Mouse (Mus musculus) midbrain, embryonic 16.5 days (tissue): ENCODE data around the gene Dvl1. TPM values are rescaled to one million over a fixed set of nuclear protein-coding genes. Genes with fewer than 3 reads are reported as not detected.

Source experiments
- ATAC-seq: fragments of 200-750 bp; cut with Nextera tagmentation; 2 replicates; pipeline ENCODE4 v1.8.0; 2017; ENCODE audit warnings: moderate TSS enrichment
- H3K27ac ChIP-seq: fragments of 300-500 bp; sonication (generic); 2 replicates; pipeline ENCODE4 v1.5.1; 2014; ENCODE audit warnings: mild to moderate bottlenecking, low read length, mixed read lengths
- H3K27me3 ChIP-seq: fragments of 300-500 bp; sonication (generic); 2 replicates; pipeline ENCODE4 v1.6.1; 2014; ENCODE audit warnings: low read depth, low read length, mixed read lengths; ENCODE audit not compliant: control insufficient read depth, insufficient read depth
- H3K36me3 ChIP-seq: fragments of 300-500 bp; sonication (generic); 2 replicates; pipeline ENCODE4 v1.6.1; 2014; ENCODE audit warnings: mild to moderate bottlenecking, low read length, moderate library complexity, mixed read lengths; ENCODE audit not compliant: control insufficient read depth, insufficient read depth
- H3K4me1 ChIP-seq: fragments of 300-500 bp; sonication (generic); 2 replicates; pipeline ENCODE4 v1.6.1; 2014; ENCODE audit warnings: mild to moderate bottlenecking, low read length, mixed read lengths; ENCODE audit not compliant: control insufficient read depth, insufficient read depth
- H3K4me2 ChIP-seq: fragments of 300-500 bp; sonication (generic); 2 replicates; pipeline ENCODE4 v1.6.1; 2014; ENCODE audit warnings: mild to moderate bottlenecking, low read length, mixed read lengths
- H3K4me3 ChIP-seq: fragments of 300-500 bp; sonication (generic); 2 replicates; pipeline ENCODE4 v1.5.1; 2014; ENCODE audit warnings: low read depth, mild to moderate bottlenecking, low read length, moderate library complexity, mixed read lengths
- H3K9ac ChIP-seq: fragments of 300-500 bp; sonication (generic); 2 replicates; pipeline ENCODE4 v1.6.1; 2014; ENCODE audit warnings: low read depth, low read length, mixed read lengths
- H3K9me3 ChIP-seq: fragments of 300-500 bp; sonication (generic); replicated peaks from 2 replicates; pipeline ENCODE4 v1.6.1; 2014; ENCODE audit warnings: mild to moderate bottlenecking, low read length, mixed read lengths; ENCODE audit not compliant: control insufficient read depth, poor library complexity, severe bottlenecking
- WGBS: fragments of 180-500 bp; shearing (Covaris S2); extraction: QIAGEN DNeasy Blood & Tissue Kit; methylation state at CpG from one replicate; pipeline ENCODE4 v1.1.7; 2014; 5-methylcytosine and 5-hydroxymethylcytosine counted together
- polyA plus RNA-seq: library from polyadenylated mRNA; unstranded; fragments of >200 nt; fragmentation: Nextera tagmentation; extraction: Ambion mirVana; gene quantifications from 2 replicates; pipeline ENCODE4 v1.2.1, GENCODE M21; 2015

Gene Dvl1
- polyA plus RNA-seq, 1 experiment from 2014 or later = 10.3 TPM

DNA sequence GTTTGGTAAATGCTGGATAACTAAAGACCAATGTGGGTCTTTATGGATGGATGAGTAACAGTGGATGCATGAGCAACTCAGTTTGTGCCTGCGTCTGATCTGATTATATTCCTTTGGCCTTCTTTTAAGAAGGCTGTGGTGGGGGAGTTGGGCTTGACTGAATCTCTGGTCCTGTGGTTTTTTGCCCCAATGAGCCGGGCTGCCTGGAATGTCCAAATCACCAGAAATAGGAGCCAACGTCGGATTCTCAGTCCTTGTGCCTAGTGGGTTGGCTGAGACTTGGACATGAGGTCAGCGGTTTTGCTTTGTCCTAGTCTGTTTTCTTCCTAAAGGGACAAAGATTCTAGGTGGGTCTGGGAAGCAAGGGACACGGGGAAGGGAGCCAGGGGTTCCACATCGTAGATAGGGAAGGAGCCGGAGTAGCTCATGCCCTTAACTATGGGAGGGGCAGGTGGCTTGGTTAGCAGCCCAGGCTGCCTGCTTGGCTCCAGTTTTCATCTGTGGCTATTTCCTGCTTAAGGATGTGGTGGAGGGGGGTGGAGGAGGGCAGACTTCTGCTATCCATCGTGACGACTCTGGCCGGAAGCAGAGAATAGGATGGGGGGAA is 9.7 kb upstream of the Dvl1 start:
- no peak overlapping the region for H3K4me2 ChIP-seq
- no peak overlapping the region for H3K27ac ChIP-seq
- no peak overlapping the region for H3K4me3 ChIP-seq
- no peaks in the 10 kb centered on the region for H3K9me3 ChIP-seq
- ATAC-seq = no peak
- H3K9ac ChIP-seq = no peak overlapping the region
- no peaks in the 10 kb centered on the region for H3K36me3 ChIP-seq
- 80% methylated on average over 11 of the region's 11 CpGs for WGBS
- H3K4me1 ChIP-seq = peaks cover 19% of the 10 kb centered on the region
- peaks cover 14% of the 10 kb centered on the region for H3K27me3 ChIP-seq

DNA sequence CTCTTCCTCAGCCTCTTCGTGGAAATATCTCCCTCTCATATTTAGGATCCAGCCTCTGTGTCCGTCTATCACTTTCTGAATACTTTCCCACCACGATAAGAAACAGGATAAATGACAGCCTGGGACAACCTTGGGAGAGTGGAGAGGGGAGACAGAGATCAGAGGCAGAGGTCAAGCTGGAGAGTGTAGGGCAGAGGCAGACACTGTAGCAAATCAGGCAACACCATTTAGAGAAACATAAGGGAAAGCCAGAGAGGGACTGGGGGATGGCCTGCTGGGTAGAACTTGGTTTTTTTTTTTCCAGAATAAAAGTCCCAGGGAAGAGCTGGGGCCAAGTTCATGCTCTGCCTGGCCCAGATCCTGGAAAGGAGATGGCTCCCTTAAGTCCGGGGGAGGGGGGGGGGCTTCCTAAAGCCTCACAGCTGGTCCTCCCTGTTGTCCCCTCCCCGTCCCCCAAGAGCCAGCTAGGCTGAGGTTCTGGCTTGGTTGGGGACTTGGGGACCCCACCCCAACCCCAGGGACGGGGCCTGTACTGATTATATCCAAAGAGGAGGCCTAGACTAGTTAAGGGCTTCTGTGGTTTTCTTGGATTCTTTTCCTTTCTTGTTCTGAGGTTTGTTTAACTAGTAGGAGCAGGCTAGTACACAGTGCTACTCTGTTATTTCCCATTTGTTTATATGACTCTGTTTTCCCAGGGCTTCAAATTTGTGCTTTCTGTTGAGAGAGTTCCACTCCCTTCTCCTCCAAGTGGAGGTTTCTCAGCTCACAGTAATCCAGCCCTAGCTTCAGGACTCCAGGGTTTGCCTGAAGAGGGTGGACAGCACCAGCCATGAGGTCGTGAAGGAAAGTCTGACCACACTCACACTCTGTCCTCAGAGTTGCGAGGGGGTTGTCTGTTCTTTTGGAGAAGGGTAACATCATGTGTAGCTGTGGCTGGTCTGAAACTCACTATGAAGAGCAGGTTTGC is 8.7 kb upstream of the Dvl1 start:
- no peak overlapping the region for H3K4me2 ChIP-seq
- H3K4me3 ChIP-seq = no peak overlapping the region
- WGBS = 65% methylated on average over 8 of the region's 8 CpGs
- H3K27ac ChIP-seq = no peak overlapping the region
- H3K9me3 ChIP-seq = no peaks in the 10 kb centered on the region
- peaks cover 14% of the 10 kb centered on the region for H3K27me3 ChIP-seq
- no peak for ATAC-seq
- peaks cover 12% of the 10 kb centered on the region for H3K4me1 ChIP-seq
- H3K9ac ChIP-seq = no peak overlapping the region
- no peaks in the 10 kb centered on the region for H3K36me3 ChIP-seq

DNA sequence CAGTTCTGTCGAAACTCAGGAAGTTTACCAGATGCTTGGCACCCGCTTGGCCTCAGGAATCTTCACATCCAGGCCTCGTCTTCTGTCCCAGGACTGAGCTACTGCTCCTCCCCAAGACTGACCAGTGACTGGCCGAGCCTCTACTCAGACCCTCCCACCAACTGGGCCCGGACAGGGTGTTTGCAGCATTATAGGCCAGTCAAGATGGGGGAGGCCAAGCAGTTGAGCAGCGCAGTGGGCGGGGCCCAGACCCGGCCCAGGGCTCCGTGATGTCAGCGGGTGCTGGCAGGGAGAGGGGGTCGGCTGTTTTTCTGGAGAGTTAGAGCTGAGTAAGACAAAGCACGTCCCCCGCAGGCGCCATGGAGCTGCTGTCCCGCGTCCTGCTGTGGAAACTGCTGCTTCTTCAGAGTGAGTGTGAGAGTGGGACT is 7.7 kb upstream of the Dvl1 start, which contains the start of gene Mxra8:
TSS of gene Mxra8 (plus strand) at position 198 of the 428 bp plus-strand sequence.
- H3K36me3 ChIP-seq = no peaks in the 10 kb centered on the region
- WGBS = 4% methylated on average over 16 of the region's 16 CpGs
- no peak within 1 kb of the TSS for H3K9ac ChIP-seq
- H3K4me1 ChIP-seq = peaks cover 7% of the 10 kb centered on the region
- H3K9me3 ChIP-seq = no peaks in the 10 kb centered on the region
- H3K27me3 ChIP-seq = peaks cover 14% of the 10 kb centered on the region
- ATAC-seq = peak; percentile 74; the same call in 1 of the 2 replicates
- H3K27ac ChIP-seq = peak within 1 kb of the TSS; percentile 31; the same call in 1 of the 2 replicates
- H3K4me2 ChIP-seq = peak within 1 kb of the TSS; percentile 53
- peak within 1 kb of the TSS; percentile 3; the same call in 1 of the 2 replicates for H3K4me3 ChIP-seq

DNA sequence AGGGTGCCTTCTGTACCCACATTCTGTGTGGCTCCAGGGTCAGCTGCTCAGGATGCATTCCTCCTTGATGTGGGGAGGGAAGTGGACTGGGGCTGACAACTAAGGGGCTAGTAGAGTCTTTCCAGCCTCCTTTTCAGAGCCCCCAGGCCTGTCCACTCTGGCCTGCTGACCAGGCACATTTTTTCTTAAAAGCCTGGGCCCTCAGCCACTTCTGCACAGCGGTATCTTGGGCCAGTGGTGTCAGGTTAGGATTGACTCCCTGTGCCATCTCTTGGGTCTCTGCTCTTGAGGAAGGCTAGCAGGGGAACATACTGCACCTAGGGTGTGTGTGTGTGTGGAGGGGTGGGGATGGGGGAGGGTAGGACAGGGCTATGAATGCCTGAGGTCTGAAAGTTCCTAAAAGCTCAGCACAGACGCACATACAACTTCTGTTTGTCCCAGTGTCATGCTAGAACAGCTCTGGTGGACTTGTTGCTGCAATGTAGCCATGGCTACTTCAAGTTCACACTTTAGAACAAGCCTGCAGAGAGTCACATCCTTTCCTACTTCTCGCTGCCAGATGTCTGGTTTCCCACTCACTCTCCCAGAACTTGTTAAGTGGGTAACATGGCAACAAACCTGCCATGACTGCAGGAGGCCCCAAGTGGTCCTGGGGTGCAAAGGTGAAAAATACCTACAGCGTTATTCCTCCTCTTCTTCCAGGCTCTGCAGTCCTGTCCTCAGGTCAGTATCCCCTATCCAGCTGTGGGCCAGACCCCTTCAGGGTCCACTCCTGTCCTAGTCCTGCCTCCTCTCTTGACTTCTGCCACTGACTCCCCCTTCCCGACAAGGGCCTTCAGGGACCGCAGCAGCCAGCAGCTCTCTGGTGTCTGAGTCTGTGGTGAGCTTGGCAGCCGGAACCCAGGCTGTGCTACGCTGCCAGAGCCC is 6.9 kb upstream of the Dvl1 start:
- ATAC-seq = no peak
- H3K36me3 ChIP-seq = no peaks in the 10 kb centered on the region
- peaks cover 14% of the 10 kb centered on the region for H3K27me3 ChIP-seq
- 7% methylated on average over 8 of the region's 8 CpGs for WGBS
- H3K4me2 ChIP-seq = peak overlapping the region; percentile 53
- H3K9ac ChIP-seq = peak overlapping the region; percentile 49
- peaks cover 7% of the 10 kb centered on the region for H3K4me1 ChIP-seq
- H3K9me3 ChIP-seq = no peaks in the 10 kb centered on the region
- H3K27ac ChIP-seq = peak overlapping the region; percentile 31; the same call in 1 of the 2 replicates
- peak overlapping the region; percentile 27 for H3K4me3 ChIP-seq

DNA sequence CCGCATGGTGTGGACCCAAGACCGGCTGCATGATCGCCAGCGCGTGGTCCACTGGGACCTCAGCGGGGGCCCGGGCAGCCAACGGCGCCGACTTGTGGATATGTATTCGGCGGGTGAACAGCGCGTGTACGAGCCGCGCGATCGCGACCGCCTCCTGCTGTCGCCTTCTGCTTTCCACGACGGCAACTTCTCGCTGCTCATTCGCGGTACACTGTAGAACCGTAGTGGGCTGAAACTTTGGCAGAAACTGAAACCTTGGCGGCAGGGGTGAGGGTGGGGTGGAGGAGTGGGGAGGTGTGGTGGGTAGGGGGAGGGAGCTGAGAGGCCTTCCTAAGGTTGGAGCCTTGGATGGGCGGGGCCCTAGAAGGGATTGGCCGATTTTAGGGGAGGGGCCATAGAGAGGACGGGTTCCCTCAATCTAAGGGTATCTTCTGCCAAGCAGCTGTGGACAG is 6.2 kb upstream of the Dvl1 start:
- peak overlapping the region; percentile 53 for H3K4me2 ChIP-seq
- peak overlapping the region; percentile 49 for H3K9ac ChIP-seq
- H3K9me3 ChIP-seq = no peaks in the 10 kb centered on the region
- H3K4me3 ChIP-seq = peak overlapping the region; percentile 27
- under 1% methylated on average over 32 of the region's 32 CpGs for WGBS
- peaks cover 7% of the 10 kb centered on the region for H3K4me1 ChIP-seq
- peaks cover 14% of the 10 kb centered on the region for H3K27me3 ChIP-seq
- H3K36me3 ChIP-seq = no peaks in the 10 kb centered on the region
- no peak overlapping the region for H3K27ac ChIP-seq
- peak; percentile 47 for ATAC-seq

DNA sequence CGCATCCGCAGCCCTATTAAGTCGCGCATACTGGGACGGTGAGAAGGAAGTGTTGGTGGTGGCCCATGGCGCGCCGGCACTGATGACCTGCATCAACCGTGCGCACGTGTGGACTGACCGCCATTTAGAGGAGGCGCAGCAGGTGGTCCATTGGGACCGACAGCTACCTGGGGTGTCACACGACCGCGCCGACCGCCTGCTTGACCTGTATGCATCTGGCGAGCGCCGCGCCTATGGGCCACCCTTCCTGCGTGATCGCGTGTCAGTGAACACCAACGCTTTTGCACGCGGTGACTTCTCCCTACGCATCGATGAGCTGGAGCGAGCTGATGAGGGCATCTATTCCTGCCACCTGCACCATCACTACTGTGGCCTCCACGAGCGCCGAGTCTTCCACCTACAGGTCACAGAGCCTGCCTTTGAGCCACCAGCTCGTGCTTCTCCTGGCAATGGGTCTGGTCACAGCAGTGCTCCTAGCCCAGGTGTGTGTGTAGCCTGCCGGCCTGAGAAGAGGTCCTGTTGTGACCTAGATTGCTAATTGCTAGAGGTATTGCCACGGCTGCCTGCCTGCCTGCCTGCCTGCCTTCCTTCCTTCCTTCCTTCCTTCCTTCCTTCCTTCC is 5.4 kb upstream of the Dvl1 start:
- Histone ChIP-seq H3K27ac (no peak overlapping the region), H3K4me2 (peak overlapping the region; percentile 53; the same call in 1 of the 2 replicates), H3K4me3 (no peak overlapping the region), H3K36me3 (no peaks in the 10 kb centered on the region), H3K27me3 (peaks cover 14% of the 10 kb centered on the region), H3K4me1 (peaks cover 12% of the 10 kb centered on the region), H3K9ac (no peak overlapping the region), H3K9me3 (no peaks in the 10 kb centered on the region)
- ATAC-seq = no peak
- 39% methylated on average over 38 of the region's 38 CpGs for WGBS

DNA sequence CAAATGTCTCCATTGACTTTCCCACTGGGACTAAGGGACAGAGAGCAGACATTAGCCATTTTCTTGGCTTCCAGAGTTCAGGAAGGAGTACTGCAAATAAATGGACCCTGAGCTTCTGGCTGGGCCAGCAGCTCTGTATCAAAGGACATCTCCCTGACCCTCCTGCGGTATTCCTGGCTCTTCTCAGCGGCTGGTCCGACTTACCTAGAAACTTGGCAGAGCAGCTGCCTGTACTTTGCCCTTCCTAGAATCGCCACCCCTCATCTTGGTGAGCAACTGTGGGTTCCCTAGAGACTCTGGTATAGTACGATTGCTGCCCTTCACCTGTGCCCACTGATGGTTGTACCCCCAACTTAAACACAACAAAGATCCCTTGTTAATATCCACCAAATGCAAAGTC is 4.0 kb upstream of the Dvl1 start:
- WGBS = 87% methylated on average over 5 of the region's 5 CpGs
- no peak overlapping the region for H3K4me3 ChIP-seq
- no peak overlapping the region for H3K4me2 ChIP-seq
- H3K9me3 ChIP-seq = no peaks in the 10 kb centered on the region
- no peak overlapping the region for H3K27ac ChIP-seq
- peaks cover 14% of the 10 kb centered on the region for H3K27me3 ChIP-seq
- H3K36me3 ChIP-seq = no peaks in the 10 kb centered on the region
- H3K4me1 ChIP-seq = peaks cover 15% of the 10 kb centered on the region
- H3K9ac ChIP-seq = no peak overlapping the region
- ATAC-seq = no peak
